Mouse (Mus musculus) E14TG2a.4 (cell line): ENCODE results near the gene Thrb.
A peak's percentile ranks its signal among the peaks of the same experiment; 100 is the strongest.

Experiments
- CTCF ChIP-seq: conservative IDR thresholded peaks from 2 replicates; pipeline ENCODE4 v1.5.1; 2014; ENCODE audit warnings: low read length
- POU5F1 ChIP-seq: IDR thresholded peaks from 2 replicates; pipeline ENCODE4 v1.6.1; 2014; ENCODE audit warnings: low read length, borderline replicate concordance

GRCm38 (mm10) chr14:17978259-17978658, 318.2 kb downstream of the Thrb start:
- TF ChIP-seq CTCF (peak; percentile 13; the same call in 1 of the 2 replicates), POU5F1 (no peak)
